Mouse (Mus musculus) induced T-regulatory cell, adult 2 months (primary cell): Measurements from ENCODE around the gene Hpca.
A peak's percentile ranks its signal among the peaks of the same experiment; 100 is the strongest.

Experiments
- DNase-seq: peaks from one replicate; pipeline ENCODE4 v3.0.0-alpha.2; 2012; ENCODE audit warnings: low read depth

The Hpca gene

GRCm38 (mm10) chr4:129108624-129109023, 13.2 kb downstream of the Hpca start:
- DNase-seq = no peak

GRCm38 (mm10) chr4:129107348-129107899, 14.4 kb downstream of the Hpca start:
- no peak for DNase-seq

- DNase-seq = no peak
Measured at GRCm38 (mm10) chr4:129106073-129106472, 15.8 kb downstream of the Hpca start.

DNA sequence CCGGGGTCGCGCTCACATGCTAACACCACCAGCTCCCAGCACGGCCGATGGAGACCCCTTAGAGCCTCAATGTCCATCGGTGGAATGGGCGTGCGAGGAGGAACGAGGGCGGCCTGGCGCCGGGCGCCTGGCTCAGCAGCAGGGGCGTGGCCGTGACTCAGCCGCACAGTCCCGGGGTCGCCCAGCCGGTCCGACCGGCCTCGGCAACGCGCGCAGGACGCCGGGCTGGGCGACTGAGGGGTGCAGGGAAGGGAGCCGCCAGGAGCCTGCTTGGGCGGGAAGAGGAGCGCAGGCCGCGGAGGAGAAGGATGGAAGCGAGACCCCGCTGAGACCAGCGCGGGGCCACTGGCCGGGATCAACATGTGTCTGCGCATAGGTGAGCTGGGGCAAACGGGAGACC, 16.5 kb downstream of the Hpca start, which contains the start of gene Tmem54:
Gene Tmem54 (plus strand): TSS at position 193 of the 400 bp plus-strand sequence.
- DNase-seq = no peak

DNA sequence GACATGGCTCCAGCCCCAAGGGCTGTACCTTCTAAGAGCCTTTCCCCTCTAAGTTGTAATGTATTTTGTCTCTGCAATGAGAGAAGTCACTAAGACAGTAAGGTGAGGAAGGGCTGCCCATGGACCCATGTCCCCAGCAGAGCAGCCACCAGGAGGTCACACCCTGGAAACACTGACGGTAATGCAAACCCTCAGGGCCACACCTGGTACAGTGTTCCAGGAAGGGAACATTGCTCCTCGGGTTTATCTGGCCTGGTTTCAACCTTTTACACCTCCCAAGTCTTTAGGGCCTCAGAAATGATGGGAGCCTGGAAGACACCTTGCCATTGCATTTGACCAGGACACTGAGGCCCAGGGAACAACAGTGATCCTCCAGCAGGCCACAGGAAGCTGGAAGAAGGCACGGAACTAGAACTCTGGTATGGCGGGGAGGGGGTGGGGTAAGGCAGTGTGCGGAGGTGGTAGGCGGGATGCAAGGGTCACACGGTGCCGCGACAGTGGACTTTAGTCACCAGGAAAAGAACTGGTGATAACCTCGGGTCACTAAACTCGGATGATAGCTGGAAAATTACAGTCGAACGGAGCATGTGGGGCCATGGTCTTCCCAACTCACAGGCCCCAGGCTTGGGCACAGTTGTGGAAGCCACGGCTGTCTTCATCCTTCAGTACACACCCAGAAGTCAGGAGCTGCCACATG, 19.6 kb downstream of the Hpca start:
- no peak for DNase-seq

GRCm38 (mm10) chr4:129097006-129097405, 24.8 kb downstream of the Hpca start:
- DNase-seq = no peak

GRCm38 (mm10) chr4:129095276-129095675, 26.6 kb downstream of the Hpca start:
- DNase-seq = no peak

DNA sequence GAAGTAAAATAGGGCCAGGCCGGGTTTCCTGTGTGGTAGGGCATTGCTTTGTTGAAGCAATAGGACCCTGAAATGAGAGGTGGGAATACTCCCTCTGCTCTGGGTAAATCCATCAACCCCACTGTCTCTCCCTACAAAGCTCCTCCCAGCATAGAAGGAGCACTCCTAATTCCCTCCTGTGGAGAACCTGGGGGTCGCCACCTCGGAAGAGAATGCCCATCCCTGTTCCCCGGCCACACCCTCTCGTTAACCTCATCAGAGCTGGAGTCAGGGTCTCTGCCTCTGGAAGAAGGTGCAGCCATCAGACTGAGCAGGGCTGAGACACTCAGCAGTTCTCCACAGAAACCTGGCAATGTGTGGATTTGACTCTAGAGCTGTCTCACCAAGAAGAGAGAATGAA, 34.0 kb downstream of the Hpca start:
- no peak for DNase-seq

- peak; percentile 90 for DNase-seq
Measured at GRCm38 (mm10) chr4:129086078-129086477, 35.8 kb downstream of the Hpca start.

- DNase-seq = no peak
Measured at GRCm38 (mm10) chr4:129084896-129085295, 36.9 kb downstream of the Hpca start.

DNA sequence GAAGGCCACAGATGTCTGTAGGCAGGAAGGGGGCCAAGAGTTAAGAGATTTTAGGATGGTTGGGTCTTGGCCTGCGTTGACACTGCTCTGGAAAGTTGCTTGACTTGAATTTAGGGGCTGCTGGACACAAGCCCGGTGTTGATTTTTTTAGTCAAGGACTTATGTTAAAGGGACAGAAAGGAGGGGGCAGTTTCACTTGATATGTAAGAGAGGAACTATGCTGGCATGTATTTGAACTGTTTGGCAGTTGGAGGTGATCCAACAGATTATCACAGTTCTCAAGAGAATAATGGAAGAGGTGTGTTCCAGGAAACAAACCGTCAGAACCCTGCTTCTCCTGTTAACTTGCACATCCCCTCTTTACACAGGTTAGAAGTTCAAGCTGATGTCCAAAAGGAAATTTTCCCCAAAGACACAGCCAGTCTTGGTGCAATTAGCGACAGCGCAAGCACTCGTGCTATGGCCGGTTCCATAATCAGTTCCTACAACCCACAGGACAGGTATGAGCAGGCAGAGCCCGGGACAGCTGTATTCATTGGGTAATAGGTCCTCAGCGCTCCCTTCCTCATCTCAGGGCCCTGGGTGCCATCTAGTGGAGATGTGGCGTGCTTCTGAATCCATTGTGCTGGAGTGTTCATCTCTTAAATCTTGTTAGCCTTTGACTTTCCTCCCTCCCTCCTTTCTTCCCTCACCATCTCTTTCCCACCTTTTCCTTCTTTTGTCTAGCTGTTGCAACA, 39.3 kb downstream of the Hpca start:
- DNase-seq = peak; percentile 86

- no peak for DNase-seq
Measured at GRCm38 (mm10) chr4:129081939-129082338, 39.9 kb downstream of the Hpca start.

- DNase-seq = no peak
Measured at GRCm38 (mm10) chr4:129081512-129081911, 40.3 kb downstream of the Hpca start.

DNA sequence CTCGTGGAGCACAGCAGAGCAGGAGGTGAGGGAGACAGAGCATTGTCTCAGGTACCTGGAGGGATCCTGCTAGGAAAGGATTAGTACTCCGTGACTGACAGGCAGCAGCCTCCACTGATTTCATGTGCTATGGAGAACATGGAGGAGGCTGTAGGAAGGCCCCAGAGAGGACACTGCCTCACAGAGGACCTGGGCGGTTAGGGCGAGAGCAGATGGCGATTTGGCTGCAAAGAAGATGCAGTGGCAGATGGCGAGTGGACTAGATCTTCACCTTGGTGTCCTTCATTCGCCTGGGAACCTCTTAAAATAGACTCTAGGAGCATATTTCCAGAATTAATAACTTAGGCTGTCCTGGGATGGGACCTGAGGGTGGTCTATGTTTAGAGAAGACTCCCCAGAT, 40.8 kb downstream of the Hpca start:
- DNase-seq = no peak

- DNase-seq = no peak
Measured at GRCm38 (mm10) chr4:129079126-129079525, 42.7 kb downstream of the Hpca start.

DNA sequence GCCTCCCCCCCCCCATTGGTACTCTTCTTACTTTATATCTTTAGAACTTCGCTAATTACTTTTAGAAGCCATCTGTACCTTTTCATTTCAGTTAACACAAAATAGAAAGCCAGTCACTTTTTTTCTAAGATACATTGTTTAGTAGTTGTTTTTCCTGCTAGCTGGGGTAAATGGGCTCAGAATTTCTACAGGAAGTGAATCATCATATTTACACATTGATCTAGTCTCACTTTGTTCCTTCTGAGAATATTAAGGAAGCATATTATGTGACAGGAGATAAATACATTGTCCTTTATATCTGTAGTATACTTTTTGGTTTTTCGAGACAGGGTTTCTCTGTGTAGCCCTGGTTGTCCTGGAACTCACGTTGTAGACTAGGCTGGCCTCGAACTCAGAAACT, 53.0 kb downstream of the Hpca start:
- DNase-seq = no peak

GRCm38 (mm10) chr4:129067638-129068415, 54.0 kb downstream of the Hpca start:
- peak; percentile 66 for DNase-seq

DNA sequence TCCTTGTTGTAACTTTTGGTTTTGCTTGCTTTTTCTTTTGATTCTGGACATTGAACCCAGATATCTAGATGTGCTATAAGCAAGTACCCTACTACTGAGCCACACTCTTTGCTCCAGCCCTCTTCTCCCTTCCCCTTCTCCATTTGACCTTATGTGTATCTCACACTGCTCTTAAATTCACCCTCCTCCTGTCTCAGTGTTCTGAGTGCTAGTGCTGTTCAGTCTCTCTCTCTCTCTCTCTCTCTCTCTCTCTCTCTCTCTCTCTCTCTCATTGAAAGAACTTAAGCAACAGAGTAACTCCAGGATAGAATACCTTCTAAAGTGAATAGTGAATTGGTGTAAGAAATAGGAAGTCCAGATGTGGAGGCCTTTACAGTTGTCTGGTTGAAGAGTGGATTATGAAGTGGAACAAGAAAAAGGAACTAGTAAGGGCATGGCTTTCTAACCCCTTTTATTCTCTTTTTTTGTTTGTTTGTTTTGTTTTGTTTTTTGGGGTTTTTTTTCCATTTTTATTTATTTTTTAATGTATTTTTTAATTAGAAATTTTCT, 56.1 kb downstream of the Hpca start:
- no peak for DNase-seq

DNA sequence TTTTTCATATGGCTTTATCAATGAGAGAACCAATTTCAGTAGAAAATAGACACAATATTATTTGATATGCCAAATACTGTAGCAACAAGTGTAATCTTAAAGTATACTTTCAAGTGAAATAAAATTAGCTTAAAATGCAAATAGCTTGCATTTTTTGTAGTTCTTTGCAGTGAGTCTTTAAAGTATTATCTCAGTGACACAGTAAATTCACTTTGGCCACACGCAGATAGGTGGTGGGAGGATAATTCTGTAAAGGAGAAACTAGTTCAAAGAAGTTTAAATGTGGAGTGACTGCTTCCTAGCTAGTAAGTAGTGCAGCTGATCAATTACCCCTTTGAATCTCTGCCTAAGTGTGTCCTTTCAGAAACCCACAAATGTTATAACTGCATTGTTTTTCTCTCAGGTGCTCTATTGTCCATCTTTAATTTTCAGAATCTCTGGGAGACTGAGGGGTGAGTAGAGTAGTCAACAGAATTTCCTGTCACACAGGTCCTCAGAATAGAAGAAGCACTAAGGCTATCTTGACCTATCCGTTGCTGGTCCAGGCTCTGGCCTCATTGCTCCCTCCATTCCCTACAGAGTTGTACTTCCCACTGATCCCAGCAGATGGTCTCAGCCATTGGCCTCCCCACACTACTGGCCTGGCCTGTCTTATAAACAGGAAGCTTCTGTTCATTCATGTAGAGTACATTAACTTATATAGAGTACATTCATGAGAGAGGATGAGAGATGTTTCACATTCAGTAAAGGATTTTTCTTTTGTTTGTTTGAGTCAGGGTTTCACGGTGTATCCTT, 59.4 kb downstream of the Hpca start:
- DNase-seq = no peak
